Mouse (Mus musculus) CD4-positive, CD25-positive, alpha-beta regulatory T cell, adult 2 months (primary cell): ENCODE data around the gene Dnajc25.

Experiments used
- DNase-seq: peaks from one replicate; pipeline ENCODE4 v3.0.0-alpha.2; 2012; ENCODE audit warnings: low read depth, low spot score

Gene Dnajc25

GRCm38 (mm10) chr4:58994762-58995161 lies at the start of gene Dnajc25:
Dnajc25 (plus strand) TSS chr4:58995062.
- no peak for DNase-seq

- DNase-seq: no peak
Observed at GRCm38 (mm10) chr4:58948391-58948790, 46.5 kb upstream of the Dnajc25 start.

- no peak for DNase-seq
Observed at GRCm38 (mm10) chr4:58952630-58953029, 42.2 kb upstream of the Dnajc25 start.

- DNase-seq: no peak
Observed at GRCm38 (mm10) chr4:58961719-58962118, 33.1 kb upstream of the Dnajc25 start.

GRCm38 (mm10) chr4:58963271-58963670 lies 31.6 kb upstream of the Dnajc25 start:
- DNase-seq: no peak

GRCm38 (mm10) chr4:58965136-58965535 lies 29.7 kb upstream of the Dnajc25 start:
- DNase-seq: no peak

GRCm38 (mm10) chr4:58970678-58971077 lies 24.2 kb upstream of the Dnajc25 start:
- DNase-seq: no peak

GRCm38 (mm10) chr4:58975711-58976110 lies 19.2 kb upstream of the Dnajc25 start:
- no peak for DNase-seq

- no peak for DNase-seq
Observed at GRCm38 (mm10) chr4:58981421-58981820, 13.4 kb upstream of the Dnajc25 start.

- DNase-seq: no peak
Observed at GRCm38 (mm10) chr4:58982806-58983205, 12.1 kb upstream of the Dnajc25 start.

GRCm38 (mm10) chr4:58985157-58985648 lies 9.7 kb upstream of the Dnajc25 start:
- peak; percentile 88 for DNase-seq

- DNase-seq: peak; percentile 84
Observed at GRCm38 (mm10) chr4:58986540-58987190, 8.2 kb upstream of the Dnajc25 start, which contains the start of gene Ptgr1. Ptgr1 (minus strand) TSS chr4:58987119.

- no peak for DNase-seq
Observed at GRCm38 (mm10) chr4:58989303-58989898, 5.5 kb upstream of the Dnajc25 start.

- DNase-seq: no peak
Observed at GRCm38 (mm10) chr4:58990609-58991434, 4.0 kb upstream of the Dnajc25 start.

- DNase-seq: no peak
Observed at GRCm38 (mm10) chr4:58992195-58992594, 2.7 kb upstream of the Dnajc25 start.

GRCm38 (mm10) chr4:58995251-58995693 lies 410 bp downstream of the Dnajc25 start:
- no peak for DNase-seq

GRCm38 (mm10) chr4:58997081-58997480 lies 2.2 kb downstream of the Dnajc25 start:
- no peak for DNase-seq

- DNase-seq: no peak
Observed at GRCm38 (mm10) chr4:58998688-58999087, 3.8 kb downstream of the Dnajc25 start.

- peak; percentile 86 for DNase-seq
Observed at GRCm38 (mm10) chr4:58999686-59000085, 4.8 kb downstream of the Dnajc25 start.

- DNase-seq: peak; percentile 89
Observed at GRCm38 (mm10) chr4:59000614-59001013, 5.8 kb downstream of the Dnajc25 start.

GRCm38 (mm10) chr4:59002948-59003805 lies 8.3 kb downstream of the Dnajc25 start, which contains the start of gene Gm20503:
Gm20503 (plus strand) TSS chr4:59003210.
- DNase-seq: peak; percentile 97
